Mouse (Mus musculus) ZHBTc4 (cell line): ENCODE measurements around the gene Ccnl1.

ENCODE experiments used
- DNase-seq: peaks from one replicate; pipeline ENCODE4 v3.0.0-alpha.2; 2011; ENCODE audit warnings: low read depth, low spot score

The Ccnl1 gene

GRCm38 (mm10) chr3:65927101-65927501, 30.9 kb downstream of the Ccnl1 start:
- no peak for DNase-seq

- no peak for DNase-seq
Observed at GRCm38 (mm10) chr3:65926426-65926825, 31.6 kb downstream of the Ccnl1 start.

- no peak for DNase-seq
Observed at GRCm38 (mm10) chr3:65925058-65925740, 32.9 kb downstream of the Ccnl1 start.

- DNase-seq: no peak
Observed at GRCm38 (mm10) chr3:65922420-65922819, 35.6 kb downstream of the Ccnl1 start.

GRCm38 (mm10) chr3:65921671-65922070, 36.4 kb downstream of the Ccnl1 start:
- DNase-seq: no peak

GRCm38 (mm10) chr3:65919016-65919415, 39.0 kb downstream of the Ccnl1 start:
- DNase-seq: no peak

GRCm38 (mm10) chr3:65912928-65913327, 45.1 kb downstream of the Ccnl1 start:
- no peak for DNase-seq

- no peak for DNase-seq
Observed at GRCm38 (mm10) chr3:65912217-65912616, 45.8 kb downstream of the Ccnl1 start.

- no peak for DNase-seq
Observed at GRCm38 (mm10) chr3:65911265-65911664, 46.8 kb downstream of the Ccnl1 start.

GRCm38 (mm10) chr3:65909454-65909853, 48.6 kb downstream of the Ccnl1 start:
- no peak for DNase-seq

GRCm38 (mm10) chr3:65907536-65907935, 50.5 kb downstream of the Ccnl1 start:
- DNase-seq: no peak

GRCm38 (mm10) chr3:65905281-65906169, 52.5 kb downstream of the Ccnl1 start:
- DNase-seq: no peak

GRCm38 (mm10) chr3:65904711-65905110, 53.3 kb downstream of the Ccnl1 start:
- DNase-seq: no peak

- no peak for DNase-seq
Observed at GRCm38 (mm10) chr3:65904106-65904505, 53.9 kb downstream of the Ccnl1 start.

- no peak for DNase-seq
Observed at GRCm38 (mm10) chr3:65898598-65899278, 59.3 kb downstream of the Ccnl1 start.

- DNase-seq: no peak
Observed at GRCm38 (mm10) chr3:65897233-65897993, 60.6 kb downstream of the Ccnl1 start.
